Mouse (Mus musculus): ENCODE data around the gene Lsm12.

Lsm12 gene

DNA sequence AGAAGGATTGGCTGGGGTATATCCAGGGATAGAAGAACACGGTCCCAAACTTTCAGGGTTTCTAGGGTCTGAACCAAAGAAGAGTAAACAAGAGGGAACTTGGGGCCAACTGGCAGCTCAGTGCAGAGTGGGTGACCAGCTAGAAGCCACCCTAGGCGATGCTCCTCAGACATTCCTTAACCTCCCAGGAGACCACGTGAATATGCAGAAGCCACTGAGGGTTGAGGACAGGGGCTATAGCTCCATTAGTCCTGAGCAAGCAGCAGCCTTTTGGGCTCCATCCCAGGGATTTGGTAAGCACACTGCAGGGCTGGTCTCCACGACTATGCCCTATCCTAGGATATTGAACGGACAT is 31.8 kb upstream of the Lsm12 start:
- DNase-seq (ENCODE audit: low spot score in 2 of 2), result no peak

- DNase-seq (ENCODE audit: low spot score in 2 of 2), result no peak
Observed at GRCm38 (mm10) chr11:102216056-102216885, 31.2 kb upstream of the Lsm12 start.

GRCm38 (mm10) chr11:102215511-102215910 is 30.4 kb upstream of the Lsm12 start:
- no peak for DNase-seq (ENCODE audit: low spot score in 2 of 2)

GRCm38 (mm10) chr11:102214430-102215156 is 29.5 kb upstream of the Lsm12 start:
- DNase-seq (ENCODE audit: low spot score in 2 of 2), result no peak

DNA sequence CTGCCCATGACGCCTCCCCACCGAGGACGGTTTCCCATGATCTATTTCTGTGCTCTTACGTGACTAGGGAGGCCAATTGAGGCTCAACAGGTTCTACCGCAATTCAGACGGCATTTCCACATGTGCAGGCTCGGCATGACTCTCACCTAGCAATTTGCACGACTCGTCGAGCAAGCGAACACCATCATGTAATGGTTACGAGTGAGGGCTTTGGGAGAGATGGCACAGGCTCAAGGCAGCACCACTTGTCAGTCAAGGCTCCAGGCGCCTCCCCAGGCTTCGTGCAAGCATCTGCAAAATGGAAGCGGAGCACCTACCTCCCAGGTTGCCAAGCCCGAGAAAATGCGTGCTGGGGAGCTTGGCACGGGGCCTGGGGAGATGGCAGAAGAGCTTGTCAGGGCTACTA is 26.8 kb upstream of the Lsm12 start:
- DNase-seq (ENCODE audit: low spot score in 2 of 2), result no peak

DNA sequence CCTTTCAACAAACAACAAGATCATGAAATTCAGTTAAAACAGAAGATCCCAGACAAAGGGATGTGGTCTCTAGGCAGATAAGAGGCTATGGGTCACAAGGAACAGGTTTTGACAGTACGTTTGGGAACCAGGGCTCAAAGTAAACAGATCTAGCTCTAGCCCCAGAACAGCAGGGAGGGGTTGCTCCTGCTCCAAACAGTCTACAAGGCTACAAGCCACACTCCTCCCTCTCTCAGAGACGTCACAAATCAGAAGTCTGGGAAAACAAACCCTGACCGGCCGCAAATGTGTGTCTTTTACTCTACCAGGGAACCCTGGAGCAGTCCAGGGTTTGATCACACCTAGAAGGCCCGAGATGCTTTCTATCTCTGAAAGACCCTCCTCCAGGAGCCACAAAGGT is 25.9 kb upstream of the Lsm12 start:
- no peak for DNase-seq (ENCODE audit: low spot score in 2 of 2)

DNA sequence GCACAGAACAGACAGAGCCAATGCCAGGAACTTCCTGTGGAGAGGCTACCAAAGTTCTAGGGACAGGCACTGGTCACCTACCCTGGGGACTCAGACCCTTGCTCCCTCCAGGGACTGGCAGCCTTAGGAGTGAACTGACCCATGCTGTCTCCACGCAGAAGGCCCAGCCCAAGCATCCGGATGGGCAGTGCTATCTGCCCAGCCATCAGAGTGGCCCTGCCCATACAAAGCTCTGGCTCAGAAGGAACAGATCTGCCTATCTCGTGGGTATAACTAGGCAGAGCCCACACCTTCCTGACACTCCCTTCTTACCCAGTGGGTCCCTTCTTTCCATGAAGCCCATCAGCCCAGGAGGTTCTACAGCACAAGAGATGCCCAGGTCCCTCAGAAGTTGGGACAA is 25.1 kb upstream of the Lsm12 start:
- DNase-seq (ENCODE audit: low spot score in 2 of 2), result no peak

GRCm38 (mm10) chr11:102209742-102210141 is 24.6 kb upstream of the Lsm12 start:
- no peak for DNase-seq (ENCODE audit: low spot score in 2 of 2)

DNA sequence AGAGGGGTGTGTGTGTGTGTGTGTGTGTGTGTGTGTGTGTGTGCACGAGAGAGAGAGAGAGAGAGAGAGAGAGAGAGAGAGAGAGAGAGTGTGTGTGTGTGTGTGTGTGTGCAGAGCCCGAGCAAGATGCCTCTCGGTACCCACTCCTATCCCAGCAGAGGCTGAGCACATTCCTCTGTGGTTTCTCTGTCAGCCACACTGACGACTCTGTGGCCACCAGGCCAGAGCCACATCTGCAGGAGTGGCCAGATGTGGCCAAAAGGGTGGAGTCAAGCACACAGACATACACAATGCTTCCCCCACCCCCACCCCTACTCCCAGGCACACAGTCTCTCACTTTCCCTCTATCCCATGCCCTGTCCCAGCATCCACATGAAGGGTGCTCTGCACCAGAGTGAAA is 23.8 kb upstream of the Lsm12 start:
- no peak for DNase-seq (ENCODE audit: low spot score in 2 of 2)

DNA sequence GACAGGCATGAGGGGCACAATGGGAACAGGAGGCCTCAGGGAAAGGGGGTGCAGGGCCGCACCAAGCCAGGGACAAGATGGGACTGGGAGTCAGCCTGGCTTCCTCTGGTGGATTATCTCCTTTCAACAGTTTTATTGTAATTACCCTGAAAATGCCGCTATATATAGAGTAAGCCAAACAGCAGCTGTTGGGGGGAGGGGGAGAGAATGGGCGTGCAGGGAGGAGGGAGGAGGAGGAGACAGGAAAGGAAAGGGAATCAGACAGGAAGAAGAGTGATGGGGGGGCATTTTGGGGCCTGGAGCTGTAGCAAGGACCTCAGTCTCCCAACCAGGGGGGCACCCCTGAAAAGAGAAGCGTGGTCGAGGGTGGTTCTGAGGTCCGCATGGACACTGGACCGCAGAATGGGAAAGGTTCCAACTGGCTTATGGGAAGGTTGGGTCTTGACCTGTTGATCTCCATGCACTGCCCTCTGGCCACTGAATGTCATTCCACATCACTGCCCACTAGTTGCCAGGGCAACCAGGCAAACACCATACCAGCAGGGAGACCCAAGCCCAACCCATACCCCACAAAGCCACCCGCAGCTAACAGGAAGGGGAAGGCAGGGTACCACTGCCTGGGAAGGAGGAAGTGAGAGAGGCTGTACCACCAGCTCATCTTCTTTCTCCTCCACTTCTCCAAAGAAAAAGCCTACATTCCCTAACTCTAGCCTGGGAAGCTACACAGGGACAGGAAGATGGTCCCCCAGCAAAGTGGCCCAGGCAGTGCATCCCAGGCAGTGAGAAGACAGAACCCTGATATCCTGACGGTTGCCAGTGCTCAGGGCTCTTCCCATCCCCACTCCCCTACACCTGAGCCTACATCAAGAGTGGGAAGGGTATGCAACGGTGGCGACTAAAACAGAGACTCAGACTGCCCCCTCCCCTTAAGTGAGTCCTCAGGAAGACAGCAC is 23.0 kb upstream of the Lsm12 start:
- no peak for DNase-seq (ENCODE audit: low spot score in 2 of 2)

DNA sequence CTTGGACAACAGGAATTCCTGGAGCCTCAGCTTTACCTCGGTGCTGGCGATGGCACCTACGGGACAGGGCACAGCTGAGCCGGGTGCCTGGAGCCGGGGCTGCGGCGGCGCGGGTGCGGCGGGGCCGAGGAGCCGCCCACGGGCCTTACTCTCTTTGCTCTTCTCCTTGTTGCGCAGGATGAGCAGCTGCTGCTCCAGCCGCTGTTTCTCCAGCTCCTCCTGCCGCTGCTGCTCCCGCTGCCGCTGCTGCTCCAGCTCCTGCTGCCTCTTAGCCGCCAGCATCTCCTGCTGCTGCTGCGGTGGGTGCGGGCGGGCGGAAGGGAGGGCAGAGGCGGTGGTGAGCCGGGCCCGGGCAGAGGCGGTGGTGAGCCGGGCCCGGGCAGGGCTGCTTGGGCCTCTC is 21.4 kb upstream of the Lsm12 start:
- no peak for DNase-seq (ENCODE audit: low spot score in 2 of 2)

DNA sequence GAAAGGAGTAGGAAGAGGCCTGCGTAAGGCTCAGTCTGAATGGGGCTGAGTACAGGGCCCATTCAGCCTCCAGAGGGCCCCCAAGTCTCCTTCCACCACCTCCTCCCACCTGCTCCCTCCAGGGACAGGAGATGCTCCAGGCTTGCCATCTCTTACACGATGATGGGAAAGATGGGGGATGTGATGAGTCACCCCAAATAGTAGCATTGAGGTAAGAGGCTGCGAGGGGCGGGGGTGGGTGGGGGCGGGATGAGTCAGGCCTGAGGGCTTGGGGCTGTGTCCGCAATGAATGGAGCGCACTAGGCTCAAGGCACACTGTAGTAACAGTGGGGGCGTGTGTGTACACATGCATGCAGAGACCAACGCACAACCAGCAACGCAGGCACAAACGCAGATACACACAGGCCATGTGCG is 16.3 kb upstream of the Lsm12 start:
- DNase-seq (ENCODE audit: low spot score in 2 of 2), result no peak

DNA sequence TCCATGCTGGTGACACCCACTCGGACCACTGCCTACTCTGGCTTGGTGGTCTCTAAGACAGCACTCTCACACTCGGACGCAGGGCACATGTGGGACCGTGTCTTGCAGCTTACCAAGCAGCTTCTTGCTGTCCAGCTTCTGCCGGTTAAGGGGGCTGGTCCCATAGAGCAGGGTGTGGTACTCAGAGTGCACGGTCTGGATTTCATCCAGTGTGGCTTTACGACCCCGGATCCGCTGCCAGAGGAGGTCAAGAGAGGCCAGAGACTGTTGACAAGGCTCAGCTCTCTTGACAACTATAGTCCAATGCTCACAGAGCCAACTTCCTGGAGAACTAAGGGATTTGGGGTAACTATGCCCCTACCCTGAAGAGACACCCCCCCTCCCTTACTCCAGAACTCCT is 14.8 kb upstream of the Lsm12 start:
- peak in 1 of 2 experiments; percentile 60 for DNase-seq (ENCODE audit: low spot score in 2 of 2)

GRCm38 (mm10) chr11:102198245-102198644 is 13.1 kb upstream of the Lsm12 start:
- no peak for DNase-seq (ENCODE audit: low spot score in 2 of 2)

DNA sequence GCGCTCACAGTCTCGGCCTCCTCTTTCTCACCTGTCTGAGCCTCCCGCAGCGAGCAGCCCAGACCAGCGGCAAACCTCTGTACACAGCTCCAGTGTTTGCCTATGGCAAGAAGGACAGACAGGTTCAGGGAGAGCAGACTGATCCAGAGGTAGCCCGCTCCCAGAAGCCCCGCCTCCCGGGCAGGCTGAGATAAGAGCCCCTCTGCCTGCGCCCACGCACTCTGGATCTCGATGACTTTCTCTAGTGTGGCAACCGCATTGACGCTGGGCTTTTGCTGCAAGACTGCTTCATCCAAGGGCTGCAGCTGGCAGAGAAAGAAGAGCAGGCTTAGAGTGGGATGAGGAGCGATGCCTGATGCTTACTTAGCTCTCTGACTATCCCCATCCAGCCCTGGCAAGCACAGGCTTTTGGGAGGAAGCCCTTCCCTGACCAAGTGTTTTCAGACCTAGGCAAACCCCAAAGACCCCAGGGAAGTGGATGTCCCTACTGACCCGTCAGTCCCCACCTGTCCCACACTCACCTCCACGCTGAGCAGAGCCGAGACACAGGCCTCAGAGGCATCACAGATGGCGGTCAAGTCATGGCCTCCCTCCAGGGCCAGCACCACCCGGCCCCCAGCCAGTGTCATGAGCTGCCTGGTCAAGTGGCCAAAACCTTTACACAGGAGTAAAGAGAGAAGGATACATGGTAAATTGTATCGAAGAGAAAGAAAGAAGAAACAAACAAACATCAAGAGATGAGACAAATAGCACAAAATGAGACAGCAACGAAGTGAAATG is 11.1 kb upstream of the Lsm12 start:
- DNase-seq (ENCODE audit: low spot score in 2 of 2), result no peak

DNA sequence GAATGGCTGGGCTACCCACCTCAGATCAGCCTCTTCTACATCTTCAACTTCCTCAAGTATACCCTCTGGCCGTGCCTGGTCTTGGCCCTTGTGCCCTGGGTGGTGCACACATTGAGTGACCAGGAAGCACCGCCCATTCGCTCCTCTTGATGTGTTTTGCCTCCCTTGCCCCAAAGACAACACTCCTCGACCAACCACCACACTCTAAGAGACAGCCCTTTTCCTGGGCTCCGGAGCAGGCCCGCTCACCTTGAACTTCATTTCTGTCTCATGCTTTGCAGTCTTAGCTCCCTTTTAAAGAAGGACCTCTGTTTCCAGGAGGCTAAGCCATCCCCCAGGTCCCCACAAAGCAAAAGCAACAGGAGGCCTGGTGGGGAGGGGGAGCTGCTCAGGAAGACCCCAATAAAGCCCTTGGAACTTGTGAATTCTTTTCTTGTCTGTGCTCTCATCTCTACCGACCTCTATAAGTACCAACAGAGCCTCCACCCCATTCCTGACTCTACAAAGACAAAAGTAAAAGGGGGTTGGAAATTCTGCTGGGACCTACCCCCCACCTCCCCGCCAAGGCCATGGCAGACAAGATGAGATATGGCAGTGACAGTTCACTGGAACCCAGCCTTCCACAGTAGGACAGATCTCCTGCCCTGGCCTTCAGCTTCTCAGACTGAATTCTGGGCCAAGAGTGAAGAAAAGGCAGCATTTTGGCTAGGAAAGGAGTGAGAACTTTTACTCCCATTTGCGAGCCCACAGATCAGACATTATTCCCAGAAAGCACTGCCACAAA is 8.8 kb upstream of the Lsm12 start:
- DNase-seq (ENCODE audit: low spot score in 2 of 2), result no peak

GRCm38 (mm10) chr11:102190848-102191247 is 5.8 kb upstream of the Lsm12 start:
- DNase-seq (ENCODE audit: low spot score in 2 of 2), result no peak

DNA sequence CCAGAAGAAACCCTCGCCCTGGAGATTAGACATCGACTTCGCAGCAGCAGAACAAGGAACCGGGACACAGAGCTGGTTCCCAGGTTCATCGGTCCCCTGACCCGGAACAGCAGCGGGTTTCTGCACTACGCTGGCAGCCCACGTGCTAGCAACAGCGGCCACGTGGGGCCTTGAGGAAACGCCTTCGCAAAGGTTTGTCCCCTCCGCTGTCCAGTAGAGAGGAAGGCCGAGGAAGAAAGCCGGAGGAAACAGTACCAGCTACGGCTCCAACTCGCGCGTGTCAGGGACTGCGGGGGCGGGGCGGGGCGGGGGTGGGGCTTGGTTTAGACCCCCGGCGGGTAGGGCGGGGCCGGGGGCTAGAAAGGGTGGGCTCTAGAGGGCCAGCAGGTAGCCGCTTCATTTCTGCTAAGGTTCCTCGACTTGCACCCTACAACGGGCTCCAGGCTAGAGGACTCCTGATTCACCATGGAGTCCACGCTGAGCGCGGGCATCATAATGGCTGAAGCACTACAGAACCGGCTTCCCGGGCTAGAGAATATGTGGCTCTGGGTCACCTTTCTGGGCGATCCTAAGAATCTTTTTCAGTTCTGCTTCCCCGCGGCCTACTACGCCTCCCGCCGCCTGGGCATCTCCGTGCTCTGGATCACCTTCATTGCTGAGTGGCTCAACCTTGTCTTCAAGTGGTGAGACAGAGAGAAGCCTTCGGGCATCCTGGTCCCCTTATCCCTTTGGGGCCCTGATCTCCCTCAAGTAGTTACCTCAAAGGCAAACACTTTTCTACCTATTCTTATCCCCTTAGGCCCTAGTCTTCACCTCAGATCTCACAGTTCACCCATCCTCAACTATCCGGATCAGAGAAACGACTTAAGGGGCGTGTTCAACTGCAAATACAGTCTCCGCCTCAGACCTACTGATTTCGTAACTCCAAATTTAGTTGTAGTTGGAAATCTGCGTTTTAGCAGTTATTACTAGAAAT is 4.7 kb upstream of the Lsm12 start, which contains the start of gene G6pc3:
G6pc3 (plus strand) TSS at position 160 of the 976 bp plus-strand sequence.
- DNase-seq (ENCODE audit: low spot score in 2 of 2), result peak; percentile 85 to 89

- DNase-seq (ENCODE audit: low spot score in 2 of 2), result no peak
Observed at GRCm38 (mm10) chr11:102188980-102189379, 3.9 kb upstream of the Lsm12 start.

All from urinary bladder, postnatal 4 days (tissue).